Mouse (Mus musculus) urinary bladder, adult 18-20 months (tissue): Measurements from ENCODE around the gene Mrap.

Experiments
- DNase-seq, 2 experiments: peaks; one replicate each; pipeline ENCODE4 v3.0.0; 2022; ENCODE audit warnings: low spot score in 2 of 2, mixed read lengths in 2 of 2

The Mrap gene

GRCm38 (mm10) chr16:90738092-90738956 lies at the start of gene Mrap:
Gene Mrap, plus strand, starts transcription at chr16:90738207.
- DNase-seq: no peak

GRCm38 (mm10) chr16:90692704-90693385 lies 45.2 kb upstream of the Mrap start:
- no peak for DNase-seq

GRCm38 (mm10) chr16:90693625-90694024 lies 44.4 kb upstream of the Mrap start:
- no peak for DNase-seq

- no peak for DNase-seq
Observed at GRCm38 (mm10) chr16:90694719-90695118, 43.3 kb upstream of the Mrap start.

GRCm38 (mm10) chr16:90695121-90695520 lies 42.9 kb upstream of the Mrap start:
- DNase-seq: no peak

GRCm38 (mm10) chr16:90696306-90696705 lies 41.7 kb upstream of the Mrap start:
- DNase-seq: no peak

- no peak for DNase-seq
Observed at GRCm38 (mm10) chr16:90699390-90699789, 38.6 kb upstream of the Mrap start.

- DNase-seq: no peak
Observed at GRCm38 (mm10) chr16:90701541-90701940, 36.5 kb upstream of the Mrap start.

- DNase-seq: no peak
Observed at GRCm38 (mm10) chr16:90703646-90704045, 34.4 kb upstream of the Mrap start.

GRCm38 (mm10) chr16:90704161-90704825 lies 33.7 kb upstream of the Mrap start:
- no peak for DNase-seq

- DNase-seq: no peak
Observed at GRCm38 (mm10) chr16:90706279-90706678, 31.7 kb upstream of the Mrap start.

- DNase-seq: peak; percentile 31 to 46
Observed at GRCm38 (mm10) chr16:90709711-90710289, 28.2 kb upstream of the Mrap start.

- no peak for DNase-seq
Observed at GRCm38 (mm10) chr16:90710313-90710712, 27.7 kb upstream of the Mrap start.

GRCm38 (mm10) chr16:90724051-90724450 lies 14.0 kb upstream of the Mrap start:
- no peak for DNase-seq

GRCm38 (mm10) chr16:90726600-90727227 lies 11.3 kb upstream of the Mrap start:
- DNase-seq: no peak

- DNase-seq: peak; percentile 93 to 94
Observed at GRCm38 (mm10) chr16:90727233-90728115, 10.5 kb upstream of the Mrap start, which contains the start of gene Mis18a. Gene Mis18a, minus strand, starts transcription at chr16:90727404.

GRCm38 (mm10) chr16:90735611-90736010 lies 2.4 kb upstream of the Mrap start:
- DNase-seq: no peak

GRCm38 (mm10) chr16:90736672-90737270 lies 1.2 kb upstream of the Mrap start:
- no peak for DNase-seq

- no peak for DNase-seq
Observed at GRCm38 (mm10) chr16:90747143-90747542, 9.1 kb downstream of the Mrap start.

GRCm38 (mm10) chr16:90748169-90748568 lies 10.2 kb downstream of the Mrap start:
- no peak for DNase-seq
